Mouse (Mus musculus): ENCODE results near the gene Clec4n.
"Not testable (repeated sequence)": the region's sequence is repeated elsewhere in the genome, so short reads cannot be mapped to it uniquely, and the experiment has no call there.

The Clec4n gene

GRCm38 (mm10) chr6:123229644-123230043, at the start of gene Clec4n:
Gene Clec4n, plus strand, starts transcription at chr6:123229843.
- no peak for DNase-seq (ENCODE audit: low spot score)

GRCm38 (mm10) chr6:123184862-123185261, 44.8 kb upstream of the Clec4n start:
- DNase-seq (ENCODE audit: low spot score): not testable (repeated sequence)

GRCm38 (mm10) chr6:123207187-123208076, 22.2 kb upstream of the Clec4n start:
- DNase-seq (ENCODE audit: low spot score): no peak

GRCm38 (mm10) chr6:123208077-123208439, 21.6 kb upstream of the Clec4n start:
- DNase-seq (ENCODE audit: low spot score): not testable (repeated sequence)

GRCm38 (mm10) chr6:123211726-123212125, 17.9 kb upstream of the Clec4n start:
- no peak for DNase-seq (ENCODE audit: low spot score)

GRCm38 (mm10) chr6:123227519-123228166, 2.0 kb upstream of the Clec4n start:
- no peak for DNase-seq (ENCODE audit: low spot score)

GRCm38 (mm10) chr6:123231149-123231548, 1.5 kb downstream of the Clec4n start:
- no peak for DNase-seq (ENCODE audit: low spot score)

- no peak for DNase-seq (ENCODE audit: low spot score)
Measured at GRCm38 (mm10) chr6:123237582-123237981, 7.9 kb downstream of the Clec4n start.

GRCm38 (mm10) chr6:123244201-123244600, 14.6 kb downstream of the Clec4n start:
- DNase-seq (ENCODE audit: low spot score): no peak

- DNase-seq (ENCODE audit: low spot score): not testable (repeated sequence)
Measured at GRCm38 (mm10) chr6:123248862-123249261, 19.2 kb downstream of the Clec4n start.

GRCm38 (mm10) chr6:123252735-123253134, 23.1 kb downstream of the Clec4n start:
- DNase-seq (ENCODE audit: low spot score): no peak

GRCm38 (mm10) chr6:123258946-123259345, 29.3 kb downstream of the Clec4n start:
- DNase-seq (ENCODE audit: low spot score): no peak

- DNase-seq (ENCODE audit: low spot score): no peak
Measured at GRCm38 (mm10) chr6:123259889-123260603, 30.4 kb downstream of the Clec4n start.

- DNase-seq (ENCODE audit: low spot score): no peak
Measured at GRCm38 (mm10) chr6:123260868-123261267, 31.2 kb downstream of the Clec4n start.

- DNase-seq (ENCODE audit: low spot score): no peak
Measured at GRCm38 (mm10) chr6:123261555-123262161, 32.0 kb downstream of the Clec4n start, which contains the start of gene Clec4d. Gene Clec4d, plus strand, starts transcription at chr6:123262111.

- no peak for DNase-seq (ENCODE audit: low spot score)
Measured at GRCm38 (mm10) chr6:123264194-123264593, 34.6 kb downstream of the Clec4n start.

- DNase-seq (ENCODE audit: low spot score): no peak
Measured at GRCm38 (mm10) chr6:123265809-123266208, 36.2 kb downstream of the Clec4n start.

- DNase-seq (ENCODE audit: low spot score): no peak
Measured at GRCm38 (mm10) chr6:123266945-123267344, 37.3 kb downstream of the Clec4n start.

- DNase-seq (ENCODE audit: low spot score): no peak
Measured at GRCm38 (mm10) chr6:123279443-123279842, 49.8 kb downstream of the Clec4n start.

- no peak for DNase-seq (ENCODE audit: low spot score)
Measured at GRCm38 (mm10) chr6:123286311-123286710, 56.7 kb downstream of the Clec4n start.

GRCm38 (mm10) chr6:123288931-123289330, 59.3 kb downstream of the Clec4n start:
- DNase-seq (ENCODE audit: low spot score): no peak

GRCm38 (mm10) chr6:123289753-123290152, 60.1 kb downstream of the Clec4n start, which contains the start of gene Clec4e:
Gene Clec4e, minus strand, starts transcription at chr6:123289870.
- DNase-seq (ENCODE audit: low spot score): no peak
